Mouse (Mus musculus) lung, adult 2 months (tissue): ENCODE data around the gene Nbeal1.

Source experiments
- CTCF ChIP-seq: fragments of 200-500 bp; IDR thresholded peaks from 2 replicates; pipeline ENCODE4 v1.5.1; 2011; ENCODE audit warnings: mild to moderate bottlenecking, low read length, control low read depth; ENCODE audit not compliant: insufficient read depth
- POLR2A ChIP-seq: fragments of 200-500 bp; IDR thresholded peaks from 2 replicates; pipeline ENCODE4 v1.6.1; 2011; ENCODE audit warnings: low read depth, mild to moderate bottlenecking, control low read depth, low read length, borderline replicate concordance; ENCODE audit errors: extremely low read depth

GRCm38 (mm10) chr1:60188454-60188853 lies 8.1 kb downstream of the Nbeal1 start:
- TF ChIP-seq CTCF (no peak), POLR2A (no peak)
